Comparison of ENCODE assay signal across 9 mouse cellular contexts in genomic region chr8:119020781-119021180, GRCm38 (mm10).
DNase-seq lines count a peak whose midpoint lies in the region; ATAC-seq lines count a peak whose summit lies in the region.
"Had no signal": no experiment of that assay in that cellular context is flagged by ENCODE, and none has a peak within 500 bp of the region (broad histone marks: within the 10 kb centered on the region; RNA-seq: fewer than 3 reads in every experiment).

No protein-coding gene starts in this region.

- H3K9ac ChIP-seq in hindbrain, embryonic 16.5 days (ENCODE audit: low read depth, low read length) = no peak overlapping the region
- H3K9ac ChIP-seq: embryonic facial prominence, embryonic 13.5 days; lung, embryonic 15.5 days had no signal

- no peaks in the 10 kb centered on the region for H3K9me3 ChIP-seq in hindbrain, embryonic 16.5 days (ENCODE audit: control insufficient read depth, low read length)
- H3K9me3 ChIP-seq: embryonic facial prominence, embryonic 13.5 days; lung, embryonic 15.5 days had no signal

- peak; percentile 75 for ATAC-seq in hindbrain, embryonic 16.5 days
- no peak for ATAC-seq in granulocyte monocyte progenitor cell, adult 5-6 weeks (replicated peaks; ENCODE audit: poor library complexity, severe bottlenecking)

- H3K4me2 ChIP-seq in hindbrain, embryonic 16.5 days (ENCODE audit: low read length) = no peak overlapping the region
- H3K4me2 ChIP-seq: embryonic facial prominence, embryonic 13.5 days; lung, embryonic 15.5 days had no signal

- H3K27ac ChIP-seq in hindbrain, embryonic 16.5 days (ENCODE audit: low read depth, low read length) = no peak overlapping the region
- H3K27ac ChIP-seq: embryonic facial prominence, embryonic 13.5 days; lung, embryonic 15.5 days had no signal

- no peaks in the 10 kb centered on the region for H3K27me3 ChIP-seq in hindbrain, embryonic 16.5 days (replicated peaks; ENCODE audit: control insufficient read depth, insufficient read depth, low read length)
- H3K27me3 ChIP-seq: embryonic facial prominence, embryonic 13.5 days; lung, embryonic 15.5 days had no signal

- WGBS in hindbrain, embryonic 16.5 days = 52% methylated on average over 11 of the region's 11 CpGs

- H3K4me3 ChIP-seq in hindbrain, embryonic 16.5 days (ENCODE audit: low read length) = no peak overlapping the region
- H3K4me3 ChIP-seq: embryonic facial prominence, embryonic 13.5 days; lung, embryonic 15.5 days had no signal

- DNase-seq in kidney, adult 18-20 months = peak; percentile 6
- DNase-seq in kidney, postnatal 10 days = no peak
- DNase-seq in embryo, embryonic 11.5 days (ENCODE audit: low read depth, low spot score) = peak; percentile 7
- DNase-seq in retina, embryonic 14.5 days (ENCODE audit: low spot score) = peak; percentile 5
- DNase-seq in urinary bladder, postnatal 36 days (ENCODE audit: low spot score in 2 of 2) = no peak

- no peaks in the 10 kb centered on the region for H3K36me3 ChIP-seq in hindbrain, embryonic 16.5 days (ENCODE audit: control insufficient read depth, insufficient read depth, low read length)
- H3K36me3 ChIP-seq: embryonic facial prominence, embryonic 13.5 days; lung, embryonic 15.5 days had no signal

- H3K4me1 ChIP-seq in hindbrain, embryonic 16.5 days (ENCODE audit: control insufficient read depth, insufficient read depth, low read depth, low read length) = peaks cover 7% of the 10 kb centered on the region
- H3K4me1 ChIP-seq: lung, embryonic 15.5 days had no signal

Comparison
In these comparisons a context has a peak if more than half of its experiments do, and no peak if none do; other contexts are left out.
1. DNase-seq: peak in kidney, adult 18-20 months (single experiment), embryo, embryonic 11.5 days (single experiment) and retina, embryonic 14.5 days (single experiment); none in kidney, postnatal 10 days (single experiment) and urinary bladder, postnatal 36 days (0 of 2).